Mouse (Mus musculus) thymus, adult 2 months (tissue): ENCODE data around the gene Gm37240.

Experiments
- CTCF ChIP-seq: fragments of 200-500 bp; IDR thresholded peaks from 2 replicates; pipeline ENCODE4 v1.5.1; 2012; ENCODE audit warnings: mild to moderate bottlenecking, control low read depth, low read length, moderate library complexity, borderline replicate concordance; ENCODE audit not compliant: control insufficient read depth, poor library complexity, insufficient read depth; ENCODE audit errors: extremely low read depth
- POLR2A ChIP-seq: fragments of 200-500 bp; IDR thresholded peaks from 2 replicates; pipeline ENCODE4 v1.6.1; 2012; ENCODE audit warnings: mild to moderate bottlenecking, low read length, control low read depth, moderate library complexity; ENCODE audit not compliant: control insufficient read depth, poor library complexity, insufficient read depth; ENCODE audit errors: extremely low read depth

GRCm38 (mm10) chr3:85104301-85104700 is 783.0 kb downstream of the Gm37240 start:
- no peak for TF ChIP-seq CTCF
- TF ChIP-seq POLR2A, result no peak
